Mouse (Mus musculus): ENCODE results near the gene Reg3g. TPM values are rescaled to one million over a fixed set of nuclear protein-coding genes. Genes with fewer than 3 reads are reported as not detected.
"Not testable (repeated sequence)": the region's sequence is repeated elsewhere in the genome, so short reads cannot be mapped to it uniquely, and the experiment has no call there.

Reg3g gene
- not detected for total RNA-seq (2021)

GRCm38 (mm10) chr6:78468772-78469171 is at the start of gene Reg3g:
TSS of gene Reg3g (minus strand) at chr6:78468872.
- intact Hi-C loops (cut with DNase I) = no loop called here

GRCm38 (mm10) chr6:78515777-78516446 is 47.2 kb upstream of the Reg3g start:
- intact Hi-C loops (cut with DNase I) = loop anchor here (2.0 to 10.0 kb wide), 2 partner anchors 183 to 881 kb away; no protein-coding TSS in a partner anchor

More at GRCm38 (mm10) chr6:78468772-78469171, at the start of gene Reg3g:
- DNase-seq = no peak

GRCm38 (mm10) chr6:78512833-78513232 is 44.2 kb upstream of the Reg3g start:
- intact Hi-C loops (cut with DNase I) = loop anchor here (10.0 kb wide), 1 partner anchor 878 kb away; no protein-coding TSS in a partner anchor

More at GRCm38 (mm10) chr6:78515777-78516446, 47.2 kb upstream of the Reg3g start:
- DNase-seq = peak; percentile 3

GRCm38 (mm10) chr6:78510173-78510900 is 41.7 kb upstream of the Reg3g start:
- DNase-seq = no peak
- intact Hi-C loops (cut with DNase I) = loop anchor here (10.0 kb wide), 1 partner anchor 876 kb away; no protein-coding TSS in a partner anchor

More at GRCm38 (mm10) chr6:78512833-78513232, 44.2 kb upstream of the Reg3g start:
- peak; percentile 56 for DNase-seq

- intact Hi-C loops (cut with DNase I) = no loop called here
- DNase-seq = no peak
These were observed 37.1 kb upstream of the Reg3g start for GRCm38 (mm10) chr6:78505745-78506144.

GRCm38 (mm10) chr6:78494633-78495032 is 26.0 kb upstream of the Reg3g start:
- intact Hi-C loops (cut with DNase I) = no loop called here
- no peak for DNase-seq

- no peak for DNase-seq
- intact Hi-C loops (cut with DNase I) = no loop called here
These were observed 615 bp upstream of the Reg3g start for GRCm38 (mm10) chr6:78469287-78469686.

- intact Hi-C loops (cut with DNase I) = no loop called here
These were observed 5.4 kb downstream of the Reg3g start for GRCm38 (mm10) chr6:78463266-78463665.

GRCm38 (mm10) chr6:78462360-78462759 is 6.3 kb downstream of the Reg3g start:
- intact Hi-C loops (cut with DNase I) = no loop called here
- no peak for DNase-seq

More at GRCm38 (mm10) chr6:78463266-78463665, 5.4 kb downstream of the Reg3g start:
- DNase-seq = no peak

- intact Hi-C loops (cut with DNase I) = no loop called here
- DNase-seq = no peak
These were observed 8.4 kb downstream of the Reg3g start for GRCm38 (mm10) chr6:78460191-78460825.

GRCm38 (mm10) chr6:78452804-78453203 is 15.9 kb downstream of the Reg3g start:
- intact Hi-C loops (cut with DNase I) = no loop called here
- no peak for DNase-seq

- no peak for DNase-seq
These were observed 20.3 kb downstream of the Reg3g start for GRCm38 (mm10) chr6:78448409-78448808.

GRCm38 (mm10) chr6:78447202-78447601 is 21.5 kb downstream of the Reg3g start:
- intact Hi-C loops (cut with DNase I) = no loop called here
- DNase-seq = no peak

More at GRCm38 (mm10) chr6:78448409-78448808, 20.3 kb downstream of the Reg3g start:
- intact Hi-C loops (cut with DNase I) = no loop called here

- intact Hi-C loops (cut with DNase I) = no loop called here
- DNase-seq = no peak
These were observed 43.2 kb downstream of the Reg3g start for GRCm38 (mm10) chr6:78425497-78425896.

GRCm38 (mm10) chr6:78422411-78422810 is 46.3 kb downstream of the Reg3g start, which contains the start of gene Reg1:
TSS of gene Reg1 (plus strand) at chr6:78422711.
- DNase-seq; intact Hi-C loops (cut with DNase I): not testable (repeated sequence)

Other genes starting within 250 kb of the Reg3g start
- not detected for gene Reg3b, start 98.2 kb downstream of the Reg3g start, total RNA-seq (2021)
- gene Reg3d, start 90.0 kb downstream of the Reg3g start, total RNA-seq (2021) = not detected
- not detected for gene Reg3a, start 88.2 kb downstream of the Reg3g start, total RNA-seq (2021)
- not detected for gene Reg2, start 73.2 kb downstream of the Reg3g start, total RNA-seq (2021)
- not detected for gene Reg1, start 46.2 kb downstream of the Reg3g start, total RNA-seq (2021)

Measured in left cerebral cortex, postnatal 4 days (tissue).